Mouse (Mus musculus): ENCODE measurements around the gene Pde8b. TPM values are rescaled to one million over a fixed set of nuclear protein-coding genes. Genes with fewer than 3 reads are reported as not detected.

Pde8b gene
- total RNA-seq, 2 experiments from 2014 or later, result 77.0 to 158 TPM

GRCm38 (mm10) chr13:95140460-95141079 lies 109.6 kb downstream of the Pde8b start:
- no peak for DNase-seq

DNA sequence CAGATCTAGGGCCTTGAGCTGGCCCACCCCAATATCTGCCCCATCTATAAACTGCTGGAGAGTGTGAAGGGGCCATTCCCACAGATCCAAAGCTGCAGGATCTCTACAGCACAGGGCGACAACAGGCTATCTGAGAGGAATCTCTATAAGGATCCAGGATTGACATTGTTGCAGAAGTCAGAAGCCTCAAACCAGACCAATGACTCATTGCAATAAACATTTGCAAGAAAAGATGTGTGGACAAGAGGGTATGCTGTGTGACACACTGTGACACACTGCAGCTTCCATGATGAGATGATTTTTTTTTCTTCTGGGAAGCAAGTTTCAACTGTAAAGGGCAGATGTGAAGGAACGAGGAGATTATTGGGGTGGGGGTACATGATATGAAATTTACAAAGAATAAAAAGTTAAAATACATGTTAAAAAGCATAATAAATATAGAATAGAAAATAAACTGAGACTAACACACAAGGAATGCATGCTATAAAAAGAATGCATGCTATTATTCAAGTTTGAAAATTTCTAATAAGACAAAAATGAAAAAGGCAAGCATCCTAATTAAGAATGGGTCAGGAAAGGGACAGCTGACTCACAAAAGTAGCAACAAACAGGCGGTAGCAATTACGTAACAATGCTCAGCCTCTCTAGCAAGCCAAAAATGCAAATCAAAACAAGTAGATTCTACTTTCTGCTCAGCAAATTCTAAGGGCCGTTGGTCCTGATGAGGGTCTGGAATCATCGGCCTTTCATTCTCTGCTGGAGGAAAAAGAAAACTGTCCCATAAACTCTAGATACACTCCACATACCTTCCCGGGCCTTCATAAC lies 114.6 kb downstream of the Pde8b start:
- DNase-seq, result no peak

DNA sequence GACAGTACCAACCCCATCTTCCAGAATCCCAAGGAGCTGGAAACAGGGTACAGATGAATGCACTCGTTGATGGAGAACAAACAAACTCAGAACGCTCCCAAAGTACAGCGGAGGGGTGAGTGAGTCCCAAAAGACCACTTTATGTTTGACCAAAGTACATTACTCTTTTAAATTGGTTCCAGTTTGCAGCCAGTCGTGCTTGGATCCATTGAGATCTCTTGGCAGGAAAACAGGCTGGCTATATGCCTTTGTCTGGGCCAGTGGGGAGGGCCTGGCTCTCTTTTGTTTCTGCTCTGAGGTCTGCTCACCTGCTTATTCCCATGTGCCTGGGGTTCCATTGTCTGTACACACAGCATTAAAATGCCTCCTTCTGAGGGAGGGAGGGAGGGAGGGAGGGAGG lies 118.3 kb downstream of the Pde8b start:
- no peak for DNase-seq

DNA sequence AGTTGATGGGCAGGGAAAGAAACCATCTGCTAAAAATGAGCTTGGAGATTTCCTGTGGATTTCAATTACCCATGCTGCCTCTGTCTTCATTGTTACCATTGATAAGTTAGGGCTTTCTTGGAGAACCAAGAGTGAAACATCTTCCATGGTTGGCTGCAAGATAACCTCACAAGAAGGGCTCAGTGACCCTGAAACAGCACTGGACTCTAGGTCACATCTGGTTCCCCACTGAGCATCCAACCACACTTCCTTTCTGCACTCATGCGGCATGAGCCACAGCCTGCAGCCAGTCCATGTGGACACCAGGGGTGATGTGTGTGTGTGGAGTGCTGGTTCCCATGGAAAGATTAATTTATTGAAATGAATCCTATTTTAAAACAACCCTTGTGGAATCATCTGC lies 119.1 kb downstream of the Pde8b start:
- no peak for DNase-seq

- no peak for DNase-seq
Measured at GRCm38 (mm10) chr13:95127288-95127687, 122.8 kb downstream of the Pde8b start.

DNA sequence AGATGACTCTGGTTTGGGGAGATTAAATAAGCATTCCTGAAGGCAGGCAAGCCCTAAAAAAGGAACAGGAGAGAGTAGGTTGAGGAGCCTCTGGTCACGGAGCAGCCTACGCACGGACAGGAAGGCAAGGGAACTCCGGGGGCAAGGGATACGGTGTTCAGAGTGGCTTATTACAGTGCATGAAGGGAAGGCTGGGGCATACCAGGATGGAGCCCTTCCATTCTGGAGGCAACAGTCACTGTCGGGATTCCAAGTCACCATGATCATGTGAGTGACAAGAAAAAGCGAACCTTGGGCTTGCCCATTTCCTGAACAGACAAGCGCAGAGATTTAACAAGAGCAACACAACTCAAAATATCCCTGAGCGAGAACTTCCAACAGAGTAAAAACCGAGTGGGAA lies 123.3 kb downstream of the Pde8b start:
- no peak for DNase-seq

- peak; percentile 40 to 60 for DNase-seq
Measured at GRCm38 (mm10) chr13:95125546-95126215, 124.5 kb downstream of the Pde8b start.

GRCm38 (mm10) chr13:95120570-95120969 lies 129.6 kb downstream of the Pde8b start:
- no peak for DNase-seq

DNA sequence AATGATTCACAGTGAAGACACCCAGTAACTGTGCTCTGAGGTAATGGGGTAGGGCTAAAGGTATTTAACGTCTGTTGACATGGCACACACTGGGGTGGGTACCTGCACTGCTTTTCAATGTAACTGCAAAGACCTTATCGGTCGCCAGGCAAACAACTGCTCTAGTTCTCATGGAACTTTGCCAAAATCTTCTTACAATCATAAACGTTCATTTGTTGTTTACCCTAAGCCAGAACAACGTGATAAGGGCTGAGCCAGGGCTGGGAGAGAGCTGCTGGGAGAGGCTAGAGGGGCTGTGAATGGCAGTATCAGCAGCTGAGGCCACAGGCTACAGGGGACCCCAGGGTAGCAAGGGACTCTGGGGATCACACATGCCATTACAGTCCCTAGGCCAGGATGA lies 136.4 kb downstream of the Pde8b start:
- no peak for DNase-seq

- DNase-seq, result no peak
Measured at GRCm38 (mm10) chr13:95109555-95109954, 140.6 kb downstream of the Pde8b start.

DNA sequence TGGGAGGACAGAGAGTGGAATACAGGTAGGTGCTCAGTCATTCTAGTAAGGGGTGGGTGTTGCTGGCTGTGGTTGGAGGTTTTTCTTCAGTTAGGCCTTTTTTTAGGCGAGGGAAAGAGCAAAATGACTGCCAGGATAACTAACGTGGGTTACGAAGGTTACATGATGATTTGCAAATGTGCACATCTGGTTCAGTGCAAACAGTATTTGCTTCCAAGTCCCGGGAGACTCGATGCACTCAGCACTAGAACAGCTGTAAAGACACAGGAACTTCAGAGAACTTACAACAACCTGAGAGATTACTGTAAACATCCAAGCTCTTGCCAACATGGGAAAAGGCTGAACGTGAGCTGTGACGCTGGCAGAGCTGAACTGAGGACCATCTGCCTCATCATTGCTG lies 142.1 kb downstream of the Pde8b start:
- no peak for DNase-seq

DNA sequence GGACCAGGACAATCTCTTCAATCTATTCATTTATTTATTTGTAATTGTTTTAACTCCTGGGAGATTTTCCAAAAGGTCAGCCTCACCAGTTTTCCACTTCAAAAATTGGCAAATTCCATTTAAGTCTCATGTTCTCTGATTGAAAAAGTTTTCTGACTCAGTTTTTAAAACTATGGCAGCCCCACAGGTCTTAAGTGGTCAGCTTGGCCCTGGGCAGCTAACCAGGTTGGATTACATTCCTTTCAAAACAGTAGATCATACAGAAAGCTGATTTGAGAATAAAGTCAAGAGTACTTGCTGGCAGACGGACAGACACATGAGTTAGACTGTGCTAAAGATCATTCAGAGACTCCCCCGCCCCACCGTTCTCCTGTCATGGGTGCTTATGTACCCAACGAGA lies 145.3 kb downstream of the Pde8b start:
- DNase-seq, result no peak

DNA sequence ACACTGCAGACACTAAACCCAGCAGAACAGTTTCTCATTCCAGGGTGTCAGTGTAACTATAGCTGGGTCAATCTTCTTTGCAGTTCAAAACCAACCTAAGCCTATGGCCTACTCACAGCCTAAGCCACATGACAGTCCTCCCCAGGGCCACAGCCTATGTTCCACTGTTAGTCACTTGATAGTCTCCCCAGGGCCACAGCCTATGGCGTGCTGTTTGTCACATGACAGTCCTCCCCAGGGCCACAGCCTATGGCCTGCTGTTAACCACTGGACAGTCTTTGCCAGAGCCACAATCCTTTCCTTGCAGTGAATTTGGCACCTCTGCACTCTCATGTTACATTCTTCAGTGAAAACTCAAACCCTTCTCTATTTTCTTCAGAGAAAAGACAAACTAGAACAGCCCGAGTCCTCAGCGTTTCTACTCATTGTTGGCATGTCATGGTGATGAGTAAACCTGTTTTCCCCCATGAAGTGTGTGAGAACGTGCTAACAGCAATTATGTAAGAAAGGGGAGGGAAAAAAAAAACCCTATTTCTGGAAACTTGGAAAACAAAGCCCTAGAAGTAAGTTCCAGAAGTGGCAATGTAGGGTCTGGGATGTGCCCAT lies 147.0 kb downstream of the Pde8b start:
- DNase-seq, result no peak

DNA sequence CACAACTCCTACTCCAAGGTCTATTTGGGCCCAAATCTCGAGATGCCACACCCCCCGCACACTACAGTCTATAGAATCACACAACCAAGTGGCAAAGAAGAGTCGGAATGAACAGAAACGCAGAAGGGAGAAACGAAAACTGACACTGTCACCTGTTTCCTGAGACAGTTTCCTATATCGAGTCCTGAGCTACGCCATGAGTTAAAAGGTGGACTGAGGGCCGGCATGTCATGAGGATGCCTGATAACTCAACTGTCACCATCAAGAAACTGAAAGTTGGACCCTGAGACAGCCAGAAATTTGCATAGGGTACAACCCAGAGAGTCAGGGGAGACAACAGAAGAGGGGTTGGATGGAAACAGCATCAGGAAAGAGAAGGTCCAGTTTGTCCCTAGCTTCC lies 148.8 kb downstream of the Pde8b start:
- no peak for DNase-seq

- peak; percentile 51 to 61 for DNase-seq
Measured at GRCm38 (mm10) chr13:95098931-95099720, 151.0 kb downstream of the Pde8b start.

- DNase-seq, result no peak
Measured at GRCm38 (mm10) chr13:95096646-95097045, 153.5 kb downstream of the Pde8b start.

GRCm38 (mm10) chr13:95095860-95096259 lies 154.3 kb downstream of the Pde8b start:
- no peak for DNase-seq

DNA sequence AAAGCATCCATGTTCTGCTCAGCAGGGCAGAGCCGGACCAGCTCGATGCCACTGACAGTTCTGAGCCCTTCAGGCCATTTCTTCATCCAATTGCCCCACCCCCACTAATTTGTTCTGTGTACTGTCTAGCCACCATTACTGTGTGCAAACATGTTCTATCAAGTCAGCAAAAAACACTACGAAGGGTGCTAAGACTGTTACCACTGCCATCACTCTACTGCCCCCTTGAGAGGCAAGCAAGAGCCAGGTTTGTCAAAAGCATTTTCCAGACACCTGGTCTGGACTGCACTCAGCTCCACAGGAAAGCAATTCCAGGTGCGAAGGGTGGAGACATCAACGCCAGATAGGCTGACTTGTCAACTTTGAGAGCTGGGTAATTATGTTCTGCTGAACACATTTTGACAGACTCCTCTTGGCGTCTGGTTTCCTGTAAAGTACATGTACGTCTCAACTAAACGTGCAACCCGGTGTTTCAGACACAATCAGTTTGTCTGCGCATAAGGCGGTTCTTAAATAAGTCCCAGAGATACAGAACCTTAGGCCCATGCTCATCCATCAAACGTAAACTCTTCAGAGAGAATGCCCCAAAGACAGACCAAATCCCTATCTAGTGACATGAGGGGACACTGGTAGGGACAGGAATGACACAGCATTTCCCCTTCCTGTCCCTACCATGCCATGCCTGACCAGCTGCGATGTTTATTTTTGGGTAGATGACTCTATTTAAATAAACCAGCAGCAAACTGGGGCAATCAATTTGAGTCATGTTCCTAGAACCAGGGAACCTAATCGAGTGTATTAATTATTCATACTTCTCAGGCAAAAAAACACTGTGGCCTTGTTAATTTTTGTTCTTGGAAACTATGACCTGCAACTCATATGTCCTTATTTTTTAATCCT lies 158.3 kb downstream of the Pde8b start:
- DNase-seq, result no peak

GRCm38 (mm10) chr13:95087358-95087787 lies 162.8 kb downstream of the Pde8b start:
- no peak for DNase-seq

DNA sequence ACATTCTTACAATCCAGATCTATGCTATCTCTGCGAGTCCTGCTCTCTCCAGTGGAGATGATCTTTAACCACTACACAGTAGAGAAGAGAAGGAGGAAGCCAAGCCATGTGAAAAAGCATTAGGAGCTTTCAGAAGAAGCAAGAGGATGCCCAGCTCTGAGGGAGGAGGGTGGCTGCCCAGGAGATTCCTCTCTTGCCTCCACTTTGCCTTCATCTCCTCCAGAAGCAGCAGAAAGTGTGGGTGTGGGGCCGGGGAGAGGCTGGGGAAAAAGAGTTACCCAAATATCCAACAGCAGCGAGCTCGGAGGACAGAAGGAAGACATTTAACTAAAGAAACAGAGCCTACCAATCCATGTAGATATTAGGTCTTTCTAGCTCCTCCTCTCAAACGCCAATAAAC lies 164.1 kb downstream of the Pde8b start:
- no peak for DNase-seq

- DNase-seq, result no peak
Measured at GRCm38 (mm10) chr13:95082611-95083010, 167.5 kb downstream of the Pde8b start.
